8 mouse cellular contexts compared by ENCODE assay signal in genomic region chr15:91049496-91050441, GRCm38 (mm10). TPM values are rescaled to one million over a fixed set of nuclear protein-coding genes. Genes with fewer than 3 reads are reported as not detected.
A peak's percentile ranks its signal among the peaks of the same experiment; 100 is the strongest.
DNase-seq lines count a peak whose midpoint lies in the region; ATAC-seq and TF ChIP-seq lines count a peak whose summit lies in the region.

Gene Kif21a, minus strand, starts transcription at chr15:91049948.

- WGBS in hindbrain, embryonic 11.5 days: 1% methylated on average over 41 of the region's 89 CpGs
- WGBS in lung, embryonic 14.5 days: under 1% methylated on average over 80 of the region's 89 CpGs

- no peaks in the 10 kb centered on the region for H3K36me3 ChIP-seq in hindbrain, embryonic 11.5 days (ENCODE audit: control insufficient read depth, insufficient read depth, low read length)
- H3K36me3 ChIP-seq in lung, embryonic 14.5 days (ENCODE audit: insufficient read depth): no peaks in the 10 kb centered on the region

- 0 out of 2 replicates have a peak, but pooled peaks cover 2% of the 10 kb centered on the region for H3K4me1 ChIP-seq in hindbrain, embryonic 11.5 days (replicated peaks; ENCODE audit: control insufficient read depth, insufficient read depth, low read length)
- no peaks in the 10 kb centered on the region for H3K4me1 ChIP-seq in lung, embryonic 14.5 days (ENCODE audit: insufficient read depth)

- no peak for TF ChIP-seq CTCF in lung, embryonic 14.5 days (IDR thresholded peaks at IDR 0.05; ENCODE audit: low read depth)

- H3K27me3 ChIP-seq in hindbrain, embryonic 11.5 days (ENCODE audit: control insufficient read depth, insufficient read depth, low read length): no peaks in the 10 kb centered on the region
- peaks cover 4% of the 10 kb centered on the region; the same call in 1 of the 2 replicates for H3K27me3 ChIP-seq in lung, embryonic 14.5 days (ENCODE audit: insufficient read depth, low read length)

- peak within 1 kb of the TSS; percentile 87 for H3K4me2 ChIP-seq in hindbrain, embryonic 11.5 days (replicated peaks; ENCODE audit: low read depth, low read length)
- peak within 1 kb of the TSS; percentile 99 for H3K4me2 ChIP-seq in lung, embryonic 14.5 days

- no peaks in the 10 kb centered on the region for H3K9me3 ChIP-seq in hindbrain, embryonic 11.5 days (ENCODE audit: control insufficient read depth, low read length)
- no peaks in the 10 kb centered on the region for H3K9me3 ChIP-seq in lung, embryonic 14.5 days (ENCODE audit: low read depth, low read length)

- peak; percentile 93 for ATAC-seq in hindbrain, embryonic 11.5 days (ENCODE audit: low FRiP score)
- ATAC-seq in lung, embryonic 14.5 days (ENCODE audit: insufficient read depth): peak; percentile 94

- peak within 1 kb of the TSS; percentile 96 for H3K9ac ChIP-seq in hindbrain, embryonic 11.5 days (ENCODE audit: low read depth, low read length)
- peak within 1 kb of the TSS; percentile 68 for H3K9ac ChIP-seq in lung, embryonic 14.5 days

- peak; percentile 89 to 95 for DNase-seq in adrenal gland, adult (ENCODE audit: inconsistent age in 2 of 2, low spot score in 1 of 2)
- DNase-seq in cerebellum, postnatal 10 days: peak; percentile 92 to 94
- peak; percentile 39 to 50 for DNase-seq in frontal cortex, postnatal 25 days (ENCODE audit: low spot score in 2 of 2)
- DNase-seq in hindbrain, embryonic 11.5 days (ENCODE audit: low spot score): peak; percentile 83
- DNase-seq in layer of hippocampus, postnatal 10 days (ENCODE audit: low spot score in 2 of 2): peak; percentile 72 to 83
- peak; percentile 73 for DNase-seq in lung, embryonic 14.5 days
- peak; percentile 41 for DNase-seq in ovary, postnatal 10 days (ENCODE audit: low spot score)
- DNase-seq in yolk sac, embryonic 10.5 days (ENCODE audit: low spot score): peak; percentile 77

- H3K4me3 ChIP-seq in hindbrain, embryonic 11.5 days (ENCODE audit: low read depth, low read length): peak within 1 kb of the TSS; percentile 98
- peak within 1 kb of the TSS; percentile 79 for H3K4me3 ChIP-seq in lung, embryonic 14.5 days (ENCODE audit: low read depth, low read length)

- H3K27ac ChIP-seq in hindbrain, embryonic 11.5 days (ENCODE audit: low read depth, low read length): peak within 1 kb of the TSS; percentile 100
- H3K27ac ChIP-seq in lung, embryonic 14.5 days (ENCODE audit: low read depth): peak within 1 kb of the TSS; percentile 72

RNA-seq across cellular contexts. Expression of gene Kif21a, which starts in this region (rescaled TPM):
- polyA plus RNA-seq in hindbrain, embryonic 11.5 days (2014; fragmentation: Nextera tagmentation; extraction: Ambion mirVana): 51.6 and 56.3 TPM in 2 replicates
- 10 to 100 TPM; 74.5 to 75.6 TPM for total RNA-seq in layer of hippocampus, postnatal 10 days (2021)
- 6.7 and 7.5 TPM in 2 replicates for polyA plus RNA-seq in lung, embryonic 14.5 days (2014; fragmentation: Nextera tagmentation; extraction: Ambion mirVana)

Comparison
In these comparisons a context has a peak if more than half of its experiments do, and no peak if none do; other contexts are left out.
1. Peak in every context shown above with its lines: DNase-seq, ATAC-seq, H3K4me3 ChIP-seq and H3K27ac ChIP-seq.
2. DNase-seq: peak in every context shown above with its lines; median percentile 93 in cerebellum, postnatal 10 days; 92 in adrenal gland, adult; 83 in hindbrain, embryonic 11.5 days; 78 in layer of hippocampus, postnatal 10 days; 77 in yolk sac, embryonic 10.5 days; 73 in lung, embryonic 14.5 days; 44 in frontal cortex, postnatal 25 days; 41 in ovary, postnatal 10 days.